Mouse (Mus musculus): ENCODE measurements around the gene Fzd2.

DNA sequence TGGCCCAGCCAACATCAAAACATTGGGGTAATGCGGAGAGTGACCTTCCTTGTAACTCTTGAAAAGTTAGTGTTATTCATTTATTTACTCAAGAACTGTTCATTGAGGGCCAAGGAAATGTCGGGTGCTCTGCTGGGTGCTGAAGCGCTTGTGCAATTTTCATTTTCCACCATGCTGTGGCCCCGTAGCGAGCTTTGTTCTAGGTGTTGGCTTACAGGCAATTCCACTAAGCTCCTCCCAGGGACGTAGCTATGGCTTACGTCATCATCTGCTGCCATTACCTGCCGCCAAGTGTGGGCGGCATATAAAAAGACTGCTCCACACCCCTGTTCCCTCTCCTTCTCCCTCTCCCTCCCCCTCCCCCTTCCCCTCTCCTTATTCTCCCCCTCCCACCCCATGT lies 29.2 kb downstream of the Fzd2 start:
- TF ChIP-seq POLR2A (IDR thresholded peaks at IDR 0.05; ENCODE audit: borderline replicate concordance, insufficient read depth, low read length) (no peak), CTCF (IDR thresholded peaks at IDR 0.05; ENCODE audit: borderline replicate concordance, insufficient read depth, low read depth, low read length) (no peak)
